Mouse (Mus musculus): ENCODE measurements at regions not wholly inside any gene's neighbourhood (a gene's known extent, or its start where the extent isn't known, plus 50 kb on each side); places are given as distances from the start of the nearest gene placed in this dataset.
"Not testable (repeated sequence)": the region's sequence is repeated elsewhere in the genome, so short reads cannot be mapped to it uniquely, and the experiment has no call there.

DNA sequence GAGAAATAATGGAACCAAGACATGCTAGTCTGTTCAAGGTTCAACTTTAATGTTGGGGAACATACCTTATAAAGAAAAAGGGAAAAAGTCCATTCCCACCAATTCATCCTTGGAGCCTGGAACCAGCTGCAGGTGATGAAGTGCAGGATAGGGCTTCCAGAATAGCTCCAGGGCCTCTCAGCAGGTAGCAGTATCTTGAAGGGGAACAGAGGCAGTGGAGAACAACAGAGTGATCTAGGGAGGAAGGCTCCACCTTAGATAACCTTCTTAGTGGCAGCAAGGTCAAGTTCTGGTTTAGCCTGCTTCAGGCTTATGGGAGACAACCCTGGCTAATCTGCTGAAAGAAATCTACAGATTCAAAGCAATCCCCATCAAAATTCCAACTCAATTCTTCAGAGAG lies 161.8 kb upstream of the Ngly1 start:
- not testable (repeated sequence) for DNase-seq

- no peak for DNase-seq
Measured at GRCm38 (mm10) chr14:16092391-16093132, 156.5 kb upstream of the Ngly1 start.

DNA sequence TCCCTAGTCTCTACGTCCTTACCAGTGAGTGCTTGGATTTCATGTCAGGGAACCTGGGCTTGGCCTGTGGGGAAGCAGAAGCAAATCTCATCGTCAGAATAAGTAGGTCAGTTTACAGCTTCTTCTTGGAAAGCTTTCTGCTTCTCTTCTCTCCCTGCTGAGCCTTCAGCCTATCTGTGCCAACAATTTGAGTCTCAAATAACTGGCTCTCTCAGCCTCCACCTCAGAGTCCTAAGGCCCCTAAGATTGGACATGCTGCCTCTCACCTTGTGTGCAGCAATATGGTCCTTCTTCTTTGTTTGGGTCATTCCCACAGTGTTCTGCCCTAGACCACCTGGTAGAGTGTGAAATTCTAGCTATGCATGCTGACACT lies 156.0 kb upstream of the Ngly1 start:
- no peak for DNase-seq

DNA sequence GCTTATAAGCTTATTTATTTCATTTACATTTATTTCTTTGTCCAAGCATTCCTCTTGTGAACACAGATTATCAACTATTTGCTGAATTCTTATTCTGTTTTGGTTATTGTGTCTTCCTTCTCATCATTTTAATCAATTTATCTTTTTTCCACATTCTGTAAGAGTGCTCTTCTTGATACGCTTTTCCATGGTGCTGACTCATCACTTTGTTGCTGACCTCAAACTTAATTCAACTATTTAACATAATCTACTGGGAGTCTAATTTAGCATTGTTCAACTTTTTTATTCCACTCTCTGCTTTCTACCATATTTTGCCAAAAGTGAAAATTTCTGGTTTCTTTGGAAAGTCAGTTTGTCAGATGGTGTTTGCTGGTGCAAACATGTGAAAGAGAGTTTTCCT lies 139.7 kb upstream of the Ngly1 start:
- no peak for DNase-seq

DNA sequence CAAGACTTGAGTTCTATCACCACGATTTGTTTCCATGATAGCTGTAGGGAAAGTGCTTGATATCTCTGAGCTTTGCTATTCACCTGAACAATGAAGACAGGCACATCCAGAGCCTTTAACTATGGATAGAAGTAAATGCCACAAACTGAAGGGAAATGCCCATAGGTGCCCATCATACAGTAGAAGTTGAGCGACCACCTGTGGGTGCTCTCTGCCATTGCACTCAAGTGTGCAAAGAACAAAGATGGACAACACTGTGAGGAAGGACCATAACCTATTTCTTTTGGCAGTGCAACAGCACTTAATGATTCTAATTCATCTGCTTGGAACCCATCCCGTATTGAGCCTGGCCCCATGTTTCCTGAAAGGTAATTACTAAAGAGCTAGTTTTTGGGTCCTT lies 116.4 kb upstream of the Ngly1 start:
- DNase-seq, result no peak

- DNase-seq, result no peak
Measured at GRCm38 (mm10) chr14:16133410-16133809, 115.7 kb upstream of the Ngly1 start.

- DNase-seq, result no peak
Measured at GRCm38 (mm10) chr14:16136187-16136586, 112.9 kb upstream of the Ngly1 start.

- no peak for DNase-seq
Measured at GRCm38 (mm10) chr14:16144299-16144698, 104.8 kb upstream of the Ngly1 start.

DNA sequence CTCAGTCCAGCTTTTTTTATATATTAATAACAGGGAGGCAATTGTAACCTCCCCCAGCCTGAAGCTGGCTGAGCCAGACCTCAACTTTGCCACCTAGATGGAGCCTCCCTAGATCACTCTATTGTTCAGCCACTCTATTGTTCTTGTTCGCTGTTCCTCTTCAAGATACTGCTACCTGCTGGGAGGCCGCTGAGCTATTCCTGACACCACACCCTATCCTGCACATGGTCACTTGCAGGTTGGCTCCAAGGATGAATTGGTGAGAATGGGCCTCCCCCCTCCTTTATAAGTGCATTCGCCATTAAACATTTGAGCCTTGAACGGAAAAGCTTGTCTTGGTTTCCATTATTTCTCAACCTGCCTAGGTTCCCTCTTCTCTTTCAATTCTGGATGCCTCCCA lies 102.3 kb upstream of the Ngly1 start:
- no peak for DNase-seq

DNA sequence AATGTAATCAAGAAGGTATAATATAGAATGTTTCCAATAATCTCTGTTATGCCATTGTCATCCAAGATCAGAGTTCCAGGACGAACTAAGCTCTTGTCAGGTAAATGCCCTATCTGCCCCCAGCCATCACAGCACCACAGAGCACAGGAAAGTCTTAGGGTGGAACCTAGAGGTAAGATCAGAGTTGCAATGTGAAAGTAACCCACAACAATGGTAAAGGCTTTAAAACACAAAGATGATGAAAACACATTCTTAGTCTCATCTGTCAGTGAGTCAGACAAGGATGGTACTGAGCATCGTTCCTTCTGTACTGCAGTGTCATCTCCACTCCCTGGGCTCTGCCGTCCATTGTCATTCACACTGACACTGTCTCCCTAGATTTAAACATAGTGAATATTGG lies 97.3 kb upstream of the Ngly1 start:
- no peak for DNase-seq

- no peak for DNase-seq
Measured at GRCm38 (mm10) chr14:16152702-16153101, 96.4 kb upstream of the Ngly1 start.

DNA sequence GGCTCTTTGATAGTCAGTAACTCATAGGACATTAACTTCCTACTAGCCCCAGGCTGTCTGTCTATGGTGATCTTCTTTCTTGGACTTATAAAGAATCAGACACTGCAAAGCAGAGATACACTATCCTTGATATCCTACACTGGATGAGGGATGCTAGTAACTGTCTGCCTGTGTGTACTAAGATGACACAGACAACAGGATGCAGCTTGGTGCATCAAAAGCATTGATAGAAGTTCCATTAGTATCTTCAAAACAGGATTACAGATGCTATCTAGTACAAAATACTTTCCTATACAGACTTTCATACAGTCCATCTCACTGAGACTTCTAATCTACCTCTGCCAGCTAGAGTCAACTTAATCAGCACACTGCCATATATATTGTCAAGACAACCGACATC lies 94.0 kb upstream of the Ngly1 start:
- no peak for DNase-seq

- no peak for DNase-seq
Measured at GRCm38 (mm10) chr14:16170226-16170625, 78.9 kb upstream of the Ngly1 start.

DNA sequence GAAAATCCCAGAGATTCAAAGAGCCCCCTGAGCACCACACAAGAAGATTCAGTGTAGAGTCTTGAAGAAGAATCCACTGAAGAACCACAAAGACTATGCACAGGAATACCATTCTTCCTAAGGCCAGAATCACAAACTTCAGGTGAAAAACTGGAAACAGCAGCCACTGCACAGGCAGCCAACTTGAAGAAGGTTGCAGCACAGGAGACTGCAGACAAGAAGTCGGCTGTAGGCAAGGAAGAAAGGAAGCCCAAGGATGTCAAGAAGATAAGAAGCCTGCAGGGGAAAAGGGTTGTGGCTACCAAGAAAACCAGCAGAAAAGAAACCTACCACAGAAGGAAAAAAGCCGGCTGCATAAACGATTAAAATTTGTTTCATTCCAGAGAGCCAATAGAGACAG lies 76.8 kb upstream of the Ngly1 start:
- no peak for DNase-seq

DNA sequence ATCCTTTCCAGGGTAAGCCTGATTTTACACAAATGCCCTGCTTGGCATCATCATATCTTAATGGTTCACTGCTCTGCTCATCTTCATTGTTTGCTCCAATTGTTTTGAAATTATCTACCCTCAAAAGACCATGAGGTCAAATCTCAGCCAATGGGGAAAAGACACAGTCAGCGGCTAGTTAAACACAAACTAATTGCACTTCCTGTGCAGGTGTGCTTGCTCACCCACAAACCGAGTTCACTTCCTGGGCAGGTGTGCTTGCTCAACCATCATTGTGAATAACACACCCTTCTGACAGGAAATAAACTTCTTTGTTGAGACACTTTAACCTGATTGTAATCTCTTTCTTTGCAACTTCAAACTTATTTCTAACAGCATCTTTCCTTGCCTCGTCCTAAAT lies 75.8 kb upstream of the Ngly1 start:
- DNase-seq, result no peak

- no peak for DNase-seq
Measured at GRCm38 (mm10) chr14:16178227-16178626, 70.9 kb upstream of the Ngly1 start.

- DNase-seq, result no peak
Measured at GRCm38 (mm10) chr14:16181822-16182221, 67.3 kb upstream of the Ngly1 start.

DNA sequence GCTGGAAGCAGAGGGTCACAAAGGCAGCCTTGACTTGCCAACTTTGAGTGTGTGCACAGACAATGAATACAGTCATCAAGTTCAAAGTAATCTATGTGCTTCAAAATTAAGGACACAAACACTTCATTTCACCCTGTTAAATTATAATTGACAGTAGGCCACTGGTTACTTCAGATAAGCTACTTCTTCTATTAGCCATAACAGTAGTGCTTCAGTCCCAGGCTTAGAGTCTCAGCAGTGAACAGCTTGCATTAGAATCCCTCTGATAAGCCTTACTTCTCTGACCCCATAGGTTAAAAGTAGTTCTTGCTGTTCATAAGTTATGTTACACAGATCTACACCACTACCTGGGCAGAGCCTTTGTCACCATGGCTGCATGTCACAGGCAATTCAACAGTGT lies 63.8 kb upstream of the Ngly1 start:
- DNase-seq, result no peak
